Mouse (Mus musculus): ENCODE data around the gene 4930432M17Rik. TPM values are rescaled to one million over a fixed set of nuclear protein-coding genes. Genes with fewer than 3 reads are reported as not detected.

The 4930432M17Rik gene
- polyA plus RNA-seq, 1 experiment from 2014 or later = not detected

Other genes with a start within 250 kb of the 4930432M17Rik start
- gene Cnn3, start 244.3 kb upstream of the 4930432M17Rik start, polyA plus RNA-seq (2014; fragmentation: Nextera tagmentation; extraction: Ambion mirVana) = 1,158 and 1,201 TPM in 2 replicates
- gene Slc44a3, start 138.4 kb upstream of the 4930432M17Rik start, polyA plus RNA-seq (2014; fragmentation: Nextera tagmentation; extraction: Ambion mirVana) = 0.34 and 0.38 TPM in 2 replicates
- 4.2 and 4.8 TPM in 2 replicates for gene F3, start 52.8 kb downstream of the 4930432M17Rik start, polyA plus RNA-seq (2014; fragmentation: Nextera tagmentation; extraction: Ambion mirVana)
- gene Abcd3, start 144.5 kb downstream of the 4930432M17Rik start, polyA plus RNA-seq (2014; fragmentation: Nextera tagmentation; extraction: Ambion mirVana) = 58.7 and 60.0 TPM in 2 replicates